Mouse (Mus musculus) myocyte (in vitro differentiated cells): ENCODE data around the gene Ncapg2. TPM values are rescaled to one million over a fixed set of nuclear protein-coding genes. Genes with fewer than 3 reads are reported as not detected.

ENCODE experiments used
- H3K27me3 ChIP-seq: one replicate; pipeline ENCODE4 v1.6.1; 2011; ENCODE audit not compliant: control insufficient read depth, insufficient read depth, insufficient read length
- H3K36me3 ChIP-seq: one replicate; pipeline ENCODE4 v1.6.1; 2011; ENCODE audit not compliant: control insufficient read depth, insufficient read depth
- H3K4me2 ChIP-seq: one replicate; pipeline ENCODE4 v1.6.1; 2011; ENCODE audit warnings: low read depth, control low read depth
- H3K4me3 ChIP-seq: one replicate; pipeline ENCODE4 v1.5.1; 2011; ENCODE audit warnings: mild to moderate bottlenecking, control low read depth, moderate library complexity
- H3K79me2 ChIP-seq: one replicate; pipeline ENCODE4 v1.6.1; 2011; ENCODE audit not compliant: control insufficient read depth, insufficient read depth
- H3ac ChIP-seq: one replicate; pipeline ENCODE4 v1.6.1; 2011; ENCODE audit not compliant: control insufficient read depth, insufficient read length
- CEBPB ChIP-seq: IDR thresholded peaks from 2 replicates; pipeline ENCODE4 v1.6.1; 2011; ENCODE audit warnings: mild to moderate bottlenecking, moderate library complexity; ENCODE audit not compliant: poor library complexity, insufficient read depth, severe bottlenecking
- E2F4 ChIP-seq: IDR thresholded peaks from one replicate; pipeline ENCODE4 v1.6.1; 2011; ENCODE audit warnings: mild to moderate bottlenecking, control low read depth, moderate library complexity; ENCODE audit not compliant: insufficient read depth
- MAX ChIP-seq: IDR thresholded peaks from one replicate; pipeline ENCODE4 v1.6.1; 2011; ENCODE audit warnings: low read depth, mild to moderate bottlenecking, control low read depth
- MYOD1 ChIP-seq, 3 experiments: IDR thresholded peaks; one replicate each; pipeline ENCODE4 v1.6.1; 2011; ENCODE audit warnings: control low read depth in 2 of 3, low read depth in 2 of 3, mild to moderate bottlenecking in 2 of 3, moderate library complexity in 1 of 3; ENCODE audit not compliant: insufficient read length in 2 of 3, control insufficient read depth in 1 of 3
- MYOG ChIP-seq, 3 experiments: IDR thresholded peaks; one replicate each; pipeline ENCODE4 v1.6.1; 2011; ENCODE audit warnings: control low read depth in 2 of 3, low read depth in 2 of 3, mild to moderate bottlenecking in 2 of 3; ENCODE audit not compliant: insufficient read length in 2 of 3, control insufficient read depth in 1 of 3, insufficient read depth in 1 of 3
- POLR2A ChIP-seq: IDR thresholded peaks from one replicate; pipeline ENCODE4 v1.6.1; 2011; ENCODE audit warnings: low read depth, mild to moderate bottlenecking, control low read depth, moderate library complexity; ENCODE audit not compliant: insufficient read length
- POLR2AphosphoS2 ChIP-seq: IDR thresholded peaks from one replicate; pipeline ENCODE4 v1.6.1; 2011; ENCODE audit warnings: low read depth, control low read depth; ENCODE audit not compliant: insufficient read length
- REST ChIP-seq: IDR thresholded peaks from one replicate; pipeline ENCODE4 v1.6.1; 2011; ENCODE audit warnings: mild to moderate bottlenecking, control low read depth, moderate library complexity; ENCODE audit not compliant: insufficient read depth, insufficient read length
- SRF ChIP-seq: IDR thresholded peaks from one replicate; pipeline ENCODE4 v1.6.1; 2011; ENCODE audit warnings: low read depth; ENCODE audit not compliant: control insufficient read depth, insufficient read length
- TCF12 ChIP-seq: IDR thresholded peaks from one replicate; pipeline ENCODE4 v1.6.1; 2011; ENCODE audit warnings: mild to moderate bottlenecking, control low read depth; ENCODE audit not compliant: poor library complexity, insufficient read depth, severe bottlenecking
- TCF3 ChIP-seq: IDR thresholded peaks from one replicate; pipeline ENCODE4 v1.6.1; 2011; ENCODE audit warnings: low read depth, control low read depth; ENCODE audit not compliant: insufficient read length
- USF1 ChIP-seq: IDR thresholded peaks from one replicate; pipeline ENCODE4 v1.6.1; 2011; ENCODE audit warnings: low read depth, mild to moderate bottlenecking, control low read depth, moderate library complexity
- polyA plus RNA-seq: library from polyadenylated mRNA; unstranded; fragments of >200 nt; fragmentation: generic; extraction: Trizol; gene quantifications from one replicate; pipeline ENCODE4 v1.2.1, GENCODE M21; 2012; ENCODE audit warnings: missing spikeins

The Ncapg2 gene
- polyA plus RNA-seq, 1 experiment, result 4.4 TPM

- Histone ChIP-seq H3K36me3 (no peaks in the 10 kb centered on the region), H3K79me2 (no peaks in the 10 kb centered on the region), H3K4me2 (no peak overlapping the region), H3ac (no peak overlapping the region), H3K4me3 (no peak overlapping the region), H3K27me3 (peaks cover 6% of the 10 kb centered on the region)
- TF ChIP-seq MYOD1 (IDR thresholded peaks at IDR 0.05; ENCODE audit: control insufficient read depth in 1 of 3, insufficient read length in 2 of 3, low read depth in 2 of 3), result no peak
- TF ChIP-seq SRF, result no peak
- TF ChIP-seq E2F4, result no peak
- TF ChIP-seq MYOG (IDR thresholded peaks at IDR 0.05; ENCODE audit: control insufficient read depth in 1 of 3, insufficient read depth in 1 of 3, insufficient read length in 2 of 3, low read depth in 2 of 3), result no peak
- no peak for TF ChIP-seq POLR2A
- no peak for TF ChIP-seq REST
- no peak for TF ChIP-seq USF1
These were observed 78.4 kb downstream of the Ncapg2 start for GRCm38 (mm10) chr12:116483581-116483980.

GRCm38 (mm10) chr12:116484991-116485390, 79.8 kb downstream of the Ncapg2 start:
- TF ChIP-seq CEBPB (no peak), POLR2AphosphoS2 (no peak), MYOG (IDR thresholded peaks at IDR 0.05; ENCODE audit: control insufficient read depth in 1 of 3, insufficient read depth in 1 of 3, insufficient read length in 2 of 3, low read depth in 2 of 3) (no peak), E2F4 (no peak), TCF3 (no peak), MAX (no peak), USF1 (no peak), TCF12 (no peak), REST (no peak), MYOD1 (IDR thresholded peaks at IDR 0.05; ENCODE audit: control insufficient read depth in 1 of 3, insufficient read length in 2 of 3, low read depth in 2 of 3) (no peak), POLR2A (no peak), SRF (no peak)
- Histone ChIP-seq H3K4me2 (no peak overlapping the region), H3ac (no peak overlapping the region), H3K27me3 (peaks cover 6% of the 10 kb centered on the region), H3K36me3 (no peaks in the 10 kb centered on the region), H3K79me2 (no peaks in the 10 kb centered on the region), H3K4me3 (no peak overlapping the region)

DNA sequence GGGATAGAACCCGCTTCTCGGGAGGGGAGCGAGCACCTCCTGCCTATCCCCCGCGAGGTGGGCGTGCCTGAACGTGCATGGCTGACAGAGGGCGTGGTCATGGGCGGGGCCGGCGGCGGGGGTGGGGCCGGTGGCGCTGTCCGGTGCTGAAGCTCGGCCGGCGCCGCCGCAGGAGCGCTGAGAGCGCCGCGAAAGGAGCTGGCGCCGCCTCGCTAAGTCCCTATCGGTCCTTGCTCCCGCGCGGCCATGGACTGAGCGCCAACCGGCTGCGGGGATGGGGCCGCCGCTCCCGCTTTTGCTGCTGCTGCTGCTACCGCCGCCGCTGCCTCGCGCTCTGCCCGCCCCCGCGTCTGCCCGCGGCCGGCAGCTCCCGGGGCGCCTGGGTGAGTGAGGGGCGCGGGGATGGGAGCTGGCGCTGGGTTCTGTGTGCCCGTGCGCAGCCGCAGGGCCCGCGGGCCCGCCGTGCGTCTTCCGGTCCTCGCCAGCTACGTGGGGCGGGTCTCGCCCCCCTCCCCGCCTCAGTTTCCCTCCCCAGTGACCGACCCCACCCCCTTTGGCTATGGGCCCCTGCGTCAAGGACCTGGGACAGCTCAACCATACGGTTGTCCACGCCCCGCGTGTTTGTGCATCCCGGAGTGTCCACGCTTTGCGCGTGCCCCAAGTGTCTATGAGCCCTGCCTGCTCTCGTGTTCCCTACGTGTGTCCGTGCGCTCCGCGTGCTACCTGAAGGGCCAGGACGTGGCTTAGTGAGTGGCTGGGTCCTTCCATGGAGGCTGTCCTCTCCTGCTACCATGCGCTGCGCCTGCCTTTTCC, 80.6 kb downstream of the Ncapg2 start, which contains the start of gene Ptprn2:
Ptprn2 (plus strand) TSS at position 130 of the 813 bp plus-strand sequence.
- H3K4me3 ChIP-seq, result no peak within 1 kb of the TSS
- TF ChIP-seq MYOD1 (IDR thresholded peaks at IDR 0.05; ENCODE audit: control insufficient read depth in 1 of 3, insufficient read length in 2 of 3, low read depth in 2 of 3) (no peak), REST (peak; percentile 75)
- H3ac ChIP-seq, result no peak within 1 kb of the TSS
- H3K79me2 ChIP-seq, result no peaks in the 10 kb centered on the region
- no peaks in the 10 kb centered on the region for H3K36me3 ChIP-seq
- peaks cover 6% of the 10 kb centered on the region for H3K27me3 ChIP-seq
- peak within 1 kb of the TSS; percentile 6 for H3K4me2 ChIP-seq

DNA sequence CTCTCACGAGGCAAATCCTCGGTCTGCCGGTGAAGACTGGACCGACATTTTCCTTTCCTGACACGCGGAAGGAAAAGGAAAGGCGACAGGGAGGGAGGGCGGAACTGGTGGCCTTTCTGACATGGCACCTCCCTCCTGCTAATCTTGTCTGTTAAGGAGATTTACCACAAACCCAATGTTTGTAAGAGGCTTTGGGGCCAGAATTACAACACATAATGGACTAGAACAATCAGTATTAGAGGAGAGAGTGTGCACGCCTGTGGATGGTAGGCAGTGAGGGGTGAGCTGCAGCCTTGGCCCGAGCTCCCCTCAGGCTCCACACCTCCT, 81.2 kb downstream of the Ncapg2 start:
- Histone ChIP-seq H3ac (no peak overlapping the region), H3K79me2 (no peaks in the 10 kb centered on the region), H3K27me3 (peaks cover 6% of the 10 kb centered on the region), H3K4me3 (no peak overlapping the region), H3K4me2 (no peak overlapping the region), H3K36me3 (no peaks in the 10 kb centered on the region)
- TF ChIP-seq POLR2A (no peak), CEBPB (no peak), TCF12 (no peak), E2F4 (no peak), MYOD1 (IDR thresholded peaks at IDR 0.05; ENCODE audit: control insufficient read depth in 1 of 3, insufficient read length in 2 of 3, low read depth in 2 of 3) (no peak), USF1 (no peak), SRF (no peak), MAX (no peak), REST (no peak), MYOG (IDR thresholded peaks at IDR 0.05; ENCODE audit: control insufficient read depth in 1 of 3, insufficient read depth in 1 of 3, insufficient read length in 2 of 3, low read depth in 2 of 3) (no peak), POLR2AphosphoS2 (no peak), TCF3 (no peak)

GRCm38 (mm10) chr12:116488836-116489235, 83.6 kb downstream of the Ncapg2 start:
- no peaks in the 10 kb centered on the region for H3K79me2 ChIP-seq
- H3ac ChIP-seq, result no peak overlapping the region
- peaks cover 6% of the 10 kb centered on the region for H3K27me3 ChIP-seq
- no peak for TF ChIP-seq POLR2AphosphoS2
- no peak for TF ChIP-seq MAX
- TF ChIP-seq TCF12, result no peak
- TF ChIP-seq REST, result no peak
- no peak for TF ChIP-seq USF1
- no peak for TF ChIP-seq MYOD1 (IDR thresholded peaks at IDR 0.05; ENCODE audit: control insufficient read depth in 1 of 3, insufficient read length in 2 of 3, low read depth in 2 of 3)
- TF ChIP-seq MYOG (IDR thresholded peaks at IDR 0.05; ENCODE audit: control insufficient read depth in 1 of 3, insufficient read depth in 1 of 3, insufficient read length in 2 of 3, low read depth in 2 of 3), result no peak
- no peak for TF ChIP-seq CEBPB
- TF ChIP-seq E2F4, result no peak
- TF ChIP-seq POLR2A, result no peak
- TF ChIP-seq TCF3, result no peak
- TF ChIP-seq SRF, result no peak
- H3K4me3 ChIP-seq, result no peak overlapping the region
- no peak overlapping the region for H3K4me2 ChIP-seq
- H3K36me3 ChIP-seq, result no peaks in the 10 kb centered on the region
